Mouse (Mus musculus) heart, postnatal 0 days (tissue): ENCODE measurements at regions not wholly inside any gene's neighbourhood (a gene's known extent, or its start where the extent isn't known, plus 50 kb on each side); places are given as distances from the start of the nearest gene placed in this dataset.

Experiments
- CTCF ChIP-seq: IDR thresholded peaks from 2 replicates; pipeline ENCODE4 v1.5.1; 2016; ENCODE audit warnings: antibody characterized with exemption, control low read depth, low read depth
- EP300 ChIP-seq: IDR thresholded peaks from 2 replicates; pipeline ENCODE4 v1.6.1; 2016; ENCODE audit warnings: antibody characterized with exemption, low read depth

GRCm38 (mm10) chr7:124667180-124667968 lies 684.7 kb downstream of the Hs3st4 start:
- TF ChIP-seq CTCF (no peak), EP300 (no peak)
